Comparison of ENCODE assay signal across 18 mouse cellular contexts in genomic region chr10:60578738-60579538, GRCm38 (mm10).
A peak's percentile ranks its signal among the peaks of the same experiment; 100 is the strongest.
DNase-seq lines count a peak whose midpoint lies in the region; ATAC-seq and TF ChIP-seq lines count a peak whose summit lies in the region.
"Had no signal": no experiment of that assay in that cellular context is flagged by ENCODE, and none has a peak within 500 bp of the region (broad histone marks: within the 10 kb centered on the region; RNA-seq: fewer than 3 reads in every experiment).

No protein-coding gene starts in this region.

- no peaks in the 10 kb centered on the region for H3K36me3 ChIP-seq in forebrain, embryonic 10.5 days (replicated peaks)
- no peaks in the 10 kb centered on the region for H3K36me3 ChIP-seq in forebrain, postnatal 0 days (ENCODE audit: insufficient read depth)
- H3K36me3 ChIP-seq in midbrain, embryonic 10.5 days: no peaks in the 10 kb centered on the region
- no peaks in the 10 kb centered on the region for H3K36me3 ChIP-seq in midbrain, embryonic 15.5 days (replicated peaks)
- H3K36me3 ChIP-seq in forebrain, embryonic 12.5 days (replicated peaks): no peaks in the 10 kb centered on the region
- H3K36me3 ChIP-seq in kidney, embryonic 15.5 days: no peaks in the 10 kb centered on the region
- H3K36me3 ChIP-seq: heart, embryonic 15.5 days; hindbrain, embryonic 15.5 days; limb, embryonic 10.5 days; neural tube, embryonic 13.5 days had no signal

- H3K9ac ChIP-seq in forebrain, postnatal 0 days: no peak overlapping the region
- H3K9ac ChIP-seq in midbrain, embryonic 15.5 days: no peak overlapping the region
- H3K9ac ChIP-seq in forebrain, embryonic 12.5 days: no peak overlapping the region
- H3K9ac ChIP-seq in kidney, embryonic 15.5 days: no peak overlapping the region
- H3K9ac ChIP-seq: heart, embryonic 15.5 days; hindbrain, embryonic 15.5 days; neural tube, embryonic 13.5 days had no signal

- no peak for ATAC-seq in forebrain, postnatal 0 days
- no peak for ATAC-seq in midbrain, embryonic 15.5 days (replicated peaks)
- ATAC-seq in forebrain, embryonic 12.5 days (ENCODE audit: low FRiP score): peak; percentile 49; the same call in 1 of the 2 replicates
- ATAC-seq in kidney, embryonic 15.5 days (replicated peaks; ENCODE audit: low FRiP score): no peak

- peaks cover 71% of the 10 kb centered on the region for H3K4me1 ChIP-seq in forebrain, embryonic 10.5 days
- H3K4me1 ChIP-seq in forebrain, postnatal 0 days (ENCODE audit: insufficient read depth): no peaks in the 10 kb centered on the region
- H3K4me1 ChIP-seq in midbrain, embryonic 10.5 days: peaks cover 26% of the 10 kb centered on the region
- H3K4me1 ChIP-seq in midbrain, embryonic 15.5 days: peaks cover 9% of the 10 kb centered on the region; the same call in 1 of the 2 replicates
- peaks cover 32% of the 10 kb centered on the region for H3K4me1 ChIP-seq in forebrain, embryonic 12.5 days
- H3K4me1 ChIP-seq in kidney, embryonic 15.5 days: peaks cover 13% of the 10 kb centered on the region; the same call in 1 of the 2 replicates

- TF ChIP-seq CTCF in forebrain, postnatal 0 days (IDR thresholded peaks at IDR 0.05; ENCODE audit: low read depth): no peak

- H3K4me2 ChIP-seq in forebrain, postnatal 0 days (ENCODE audit: low read depth): no peak overlapping the region
- H3K4me2 ChIP-seq in midbrain, embryonic 15.5 days: no peak overlapping the region
- H3K4me2 ChIP-seq in forebrain, embryonic 12.5 days: no peak overlapping the region
- no peak overlapping the region for H3K4me2 ChIP-seq in kidney, embryonic 15.5 days
- H3K4me2 ChIP-seq: heart, embryonic 15.5 days; hindbrain, embryonic 15.5 days; neural tube, embryonic 13.5 days had no signal

- peaks cover 83% of the 10 kb centered on the region for H3K27me3 ChIP-seq in forebrain, embryonic 10.5 days (ENCODE audit: poor library complexity, severe bottlenecking)
- H3K27me3 ChIP-seq in forebrain, postnatal 0 days (ENCODE audit: insufficient read depth, low read length): peaks cover 11% of the 10 kb centered on the region; the same call in 1 of the 2 replicates
- H3K27me3 ChIP-seq in midbrain, embryonic 10.5 days (ENCODE audit: low read depth, poor library complexity, severe bottlenecking): peaks cover 38% of the 10 kb centered on the region
- H3K27me3 ChIP-seq in midbrain, embryonic 15.5 days (replicated peaks): no peaks in the 10 kb centered on the region
- peaks cover 53% of the 10 kb centered on the region for H3K27me3 ChIP-seq in forebrain, embryonic 12.5 days
- H3K27me3 ChIP-seq in kidney, embryonic 15.5 days: peaks cover 28% of the 10 kb centered on the region
- H3K27me3 ChIP-seq: heart, embryonic 15.5 days had no signal

- H3K27ac ChIP-seq in forebrain, embryonic 10.5 days: peak overlapping the region; percentile 83
- H3K27ac ChIP-seq in forebrain, postnatal 0 days (ENCODE audit: low read depth, low read length): no peak overlapping the region
- H3K27ac ChIP-seq in midbrain, embryonic 10.5 days (replicated peaks): 0 out of 2 replicates have a peak overlapping the region, but pooled peaks have one; percentile 46
- H3K27ac ChIP-seq in midbrain, embryonic 15.5 days: no peak overlapping the region
- H3K27ac ChIP-seq in forebrain, embryonic 12.5 days: peak overlapping the region; percentile 74
- no peak overlapping the region for H3K27ac ChIP-seq in kidney, embryonic 15.5 days
- H3K27ac ChIP-seq: heart, embryonic 15.5 days; hindbrain, embryonic 15.5 days; limb, embryonic 10.5 days; macrophage; neural tube, embryonic 13.5 days had no signal

- 28% methylated on average over 12 of the region's 12 CpGs for WGBS in forebrain, embryonic 10.5 days
- 21% methylated on average over 12 of the region's 12 CpGs for WGBS in forebrain, postnatal 0 days
- WGBS in midbrain, embryonic 10.5 days: 75% methylated on average over 12 of the region's 12 CpGs
- 72% methylated on average over 12 of the region's 12 CpGs for WGBS in midbrain, embryonic 15.5 days
- 17% methylated on average over 12 of the region's 12 CpGs for WGBS in forebrain, embryonic 12.5 days
- 85% methylated on average over 12 of the region's 12 CpGs for WGBS in kidney, embryonic 15.5 days

- peak; percentile 52 for DNase-seq in forebrain, embryonic 10.5 days (ENCODE audit: extremely low spot score, low spot score)
- no peak for DNase-seq in forebrain, postnatal 0 days
- DNase-seq in midbrain, embryonic 10.5 days (ENCODE audit: low spot score): no peak
- no peak for DNase-seq in urinary bladder, adult 2 months (ENCODE audit: low spot score)
- no peak for DNase-seq in kidney, postnatal 14 days
- DNase-seq: adrenal gland, postnatal 10 days; cerebellum, adult 9-10 months; heart, adult 11 months; kidney, adult 2 months; lung, adult 2 months had no signal

- H3K9me3 ChIP-seq in forebrain, embryonic 10.5 days: peaks cover 8% of the 10 kb centered on the region; the same call in 1 of the 2 replicates
- H3K9me3 ChIP-seq in forebrain, postnatal 0 days (ENCODE audit: low read length): no peaks in the 10 kb centered on the region
- 0 out of 2 replicates have a peak, but pooled peaks cover 6% of the 10 kb centered on the region for H3K9me3 ChIP-seq in midbrain, embryonic 10.5 days (replicated peaks)
- H3K9me3 ChIP-seq in midbrain, embryonic 15.5 days: no peaks in the 10 kb centered on the region
- no peaks in the 10 kb centered on the region for H3K9me3 ChIP-seq in forebrain, embryonic 12.5 days
- H3K9me3 ChIP-seq in kidney, embryonic 15.5 days (replicated peaks): no peaks in the 10 kb centered on the region
- H3K9me3 ChIP-seq: heart, embryonic 15.5 days; hindbrain, embryonic 15.5 days; limb, embryonic 10.5 days; neural tube, embryonic 13.5 days had no signal

- H3K4me3 ChIP-seq in forebrain, embryonic 10.5 days: no peak overlapping the region
- no peak overlapping the region for H3K4me3 ChIP-seq in forebrain, postnatal 0 days (ENCODE audit: low read depth, low read length)
- no peak overlapping the region for H3K4me3 ChIP-seq in midbrain, embryonic 10.5 days
- H3K4me3 ChIP-seq in midbrain, embryonic 15.5 days: no peak overlapping the region
- no peak overlapping the region for H3K4me3 ChIP-seq in forebrain, embryonic 12.5 days (replicated peaks)
- no peak overlapping the region for H3K4me3 ChIP-seq in kidney, embryonic 15.5 days (replicated peaks)
- H3K4me3 ChIP-seq: heart, embryonic 15.5 days; hindbrain, embryonic 15.5 days; limb, embryonic 10.5 days; neural tube, embryonic 13.5 days had no signal

Comparison
In these comparisons a context has a peak if more than half of its experiments do, and no peak if none do; other contexts are left out.
1. H3K27ac ChIP-seq: peak in forebrain, embryonic 10.5 days (single experiment), midbrain, embryonic 10.5 days (single experiment) and forebrain, embryonic 12.5 days (single experiment); none in forebrain, postnatal 0 days (single experiment), midbrain, embryonic 15.5 days (single experiment) and kidney, embryonic 15.5 days (single experiment).